Mouse (Mus musculus) sigmoid colon, adult 10 weeks (tissue): ENCODE results near the gene Zfp747. TPM values are rescaled to one million over a fixed set of nuclear protein-coding genes. Genes with fewer than 3 reads are reported as not detected.

ENCODE experiments used
- polyA plus RNA-seq: library from polyadenylated mRNA; stranded (reverse); fragments of 350-450 nt; fragmentation: Illumina TruSeq; extraction: RNeasy Lipid Tissue Mini Kit (QIAGEN cat#74804); gene quantifications from one replicate; pipeline ENCODE4 v1.2.3, GENCODE M21; 2014; ENCODE audit warnings: low read depth, low replicate concordance

Gene Zfp747
- 2.7 TPM for polyA plus RNA-seq

DNA sequence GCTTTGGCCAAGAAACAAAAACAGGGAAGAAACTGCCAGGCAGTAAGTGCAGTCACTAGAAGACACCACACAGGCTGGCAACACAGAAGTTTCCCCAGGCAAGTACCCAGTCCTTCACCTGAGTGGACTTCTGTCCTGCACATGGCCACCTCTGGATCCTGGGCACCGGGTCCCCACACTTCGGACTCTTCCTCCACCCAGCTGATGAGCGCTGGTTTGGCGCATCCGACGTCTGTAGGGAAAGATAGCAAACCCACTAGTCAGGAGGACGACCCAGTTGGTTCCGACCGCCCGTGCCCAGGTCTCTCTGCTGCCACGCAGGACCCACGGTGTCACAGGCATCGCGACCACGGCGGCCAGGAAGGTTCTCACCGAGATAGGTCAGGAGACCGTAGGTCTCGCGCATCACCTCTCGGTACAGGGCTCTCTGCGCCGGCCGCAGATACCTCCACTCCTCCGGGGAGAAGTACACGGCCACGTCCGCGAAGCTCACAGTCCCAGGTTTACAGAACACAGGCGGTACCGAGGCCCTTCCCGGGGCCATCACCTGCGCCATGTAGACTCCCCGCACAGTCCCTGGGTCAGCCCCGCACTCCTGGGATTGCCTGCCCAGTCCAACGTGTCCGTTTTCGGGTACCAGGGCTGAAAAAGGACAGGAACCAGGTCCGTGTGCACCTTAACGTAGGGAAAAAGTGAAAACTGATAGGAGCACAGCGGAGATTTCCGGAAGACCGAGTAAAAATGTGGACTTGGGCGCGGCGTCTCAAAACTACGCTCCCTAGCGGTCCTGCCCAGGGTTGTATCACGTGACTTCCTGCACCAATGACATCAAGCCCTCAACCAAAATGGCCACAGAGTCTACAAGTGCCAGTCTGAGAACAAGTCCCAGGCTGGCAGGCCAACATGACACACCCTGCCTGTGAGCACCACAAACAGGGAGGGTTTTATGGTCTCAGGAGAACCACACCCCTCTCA is at the start of gene Zfp747:
Gene Zfp747 (minus strand): TSS at position 780 of the 975 bp plus-strand sequence.

DNA sequence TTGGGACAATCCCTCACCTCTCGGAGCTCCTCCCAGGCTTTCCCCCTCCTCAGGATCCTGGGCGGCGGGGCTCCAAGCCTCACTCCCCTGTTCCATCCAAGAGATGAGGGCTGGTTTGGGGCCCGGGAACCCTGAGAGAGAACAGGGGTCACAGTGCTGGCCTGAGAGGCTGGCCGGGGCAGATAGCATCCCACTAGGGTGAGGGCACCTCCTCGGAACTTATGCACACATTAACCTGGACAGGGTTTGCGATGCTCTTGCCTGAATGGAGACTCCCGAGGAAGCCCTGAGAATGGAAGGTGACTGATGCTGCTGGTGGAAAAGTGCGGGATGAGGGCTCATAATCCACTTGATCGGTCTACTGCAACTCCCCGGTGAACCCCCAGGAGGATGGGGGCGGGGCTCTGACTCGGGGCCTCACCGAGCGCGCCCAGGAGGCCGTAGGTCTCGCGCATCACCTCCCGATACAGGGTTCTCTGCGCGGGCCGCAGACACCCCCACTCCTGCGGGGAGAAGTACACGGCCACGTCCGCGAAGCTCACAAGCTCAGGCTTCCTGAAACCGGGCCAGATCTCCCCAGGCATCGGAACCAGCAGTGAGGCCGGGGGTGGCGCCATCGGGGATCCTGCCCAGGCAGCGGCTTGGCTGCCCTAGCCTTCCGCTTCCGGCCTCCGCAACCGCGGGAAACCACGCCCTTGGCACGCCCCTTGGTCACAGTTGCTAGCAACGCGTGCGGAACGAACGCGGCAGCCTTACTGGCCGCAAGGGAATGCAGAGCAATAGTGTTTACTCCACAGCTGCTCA is 45.7 kb upstream of the Zfp747 start, which contains the start of gene Zfp688:
Gene Zfp688 (minus strand): TSS at position 681 of the 804 bp plus-strand sequence.

DNA sequence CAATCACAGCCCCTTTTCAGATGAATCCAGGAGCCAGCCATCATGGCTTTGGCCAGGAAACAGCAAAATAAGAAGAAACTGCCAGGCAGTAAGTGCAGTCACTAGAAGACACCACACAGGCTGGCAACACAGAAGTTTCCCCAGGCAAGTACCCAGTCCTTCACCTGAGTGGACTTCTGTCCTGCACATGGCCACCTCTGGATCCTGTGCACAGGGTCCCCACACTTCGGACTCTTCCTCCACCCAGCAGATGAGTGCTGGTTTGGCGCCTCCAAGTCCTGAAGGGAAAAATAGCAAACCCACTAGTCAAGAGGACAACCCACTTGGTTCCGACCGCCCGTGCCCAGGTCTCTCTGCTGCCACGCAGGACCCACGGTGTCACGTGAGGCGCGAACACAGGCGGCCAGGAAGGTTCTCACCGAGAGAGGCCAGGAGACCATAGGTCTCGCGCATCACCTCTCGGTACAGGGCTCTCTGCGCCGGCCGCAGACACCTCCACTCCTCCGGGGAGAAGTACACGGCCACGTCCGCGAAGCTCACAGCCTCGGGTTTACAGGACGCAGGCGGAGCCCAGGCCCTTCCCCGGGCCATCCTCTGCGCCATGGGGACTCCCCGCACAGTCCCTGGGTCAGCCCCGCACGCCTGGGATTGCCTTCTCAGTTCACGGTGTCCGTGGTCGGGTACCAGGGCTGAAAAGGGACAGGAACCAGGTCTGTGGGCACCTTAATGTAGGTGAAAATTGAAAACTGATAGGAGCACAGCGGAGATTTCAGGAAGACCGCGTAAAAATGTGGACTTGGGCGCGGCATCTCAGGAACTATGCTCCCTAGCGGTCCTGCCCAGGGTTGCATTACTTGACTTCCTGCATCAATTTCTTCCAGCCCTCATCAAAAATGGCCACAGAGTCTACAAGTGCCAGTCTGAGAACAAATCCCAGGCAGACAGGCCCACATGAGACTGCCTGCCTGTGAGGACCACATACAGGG is 30.4 kb upstream of the Zfp747 start, which contains the start of gene Zfp764:
Gene Zfp764 (minus strand): TSS at position 821 of the 986 bp plus-strand sequence.

DNA sequence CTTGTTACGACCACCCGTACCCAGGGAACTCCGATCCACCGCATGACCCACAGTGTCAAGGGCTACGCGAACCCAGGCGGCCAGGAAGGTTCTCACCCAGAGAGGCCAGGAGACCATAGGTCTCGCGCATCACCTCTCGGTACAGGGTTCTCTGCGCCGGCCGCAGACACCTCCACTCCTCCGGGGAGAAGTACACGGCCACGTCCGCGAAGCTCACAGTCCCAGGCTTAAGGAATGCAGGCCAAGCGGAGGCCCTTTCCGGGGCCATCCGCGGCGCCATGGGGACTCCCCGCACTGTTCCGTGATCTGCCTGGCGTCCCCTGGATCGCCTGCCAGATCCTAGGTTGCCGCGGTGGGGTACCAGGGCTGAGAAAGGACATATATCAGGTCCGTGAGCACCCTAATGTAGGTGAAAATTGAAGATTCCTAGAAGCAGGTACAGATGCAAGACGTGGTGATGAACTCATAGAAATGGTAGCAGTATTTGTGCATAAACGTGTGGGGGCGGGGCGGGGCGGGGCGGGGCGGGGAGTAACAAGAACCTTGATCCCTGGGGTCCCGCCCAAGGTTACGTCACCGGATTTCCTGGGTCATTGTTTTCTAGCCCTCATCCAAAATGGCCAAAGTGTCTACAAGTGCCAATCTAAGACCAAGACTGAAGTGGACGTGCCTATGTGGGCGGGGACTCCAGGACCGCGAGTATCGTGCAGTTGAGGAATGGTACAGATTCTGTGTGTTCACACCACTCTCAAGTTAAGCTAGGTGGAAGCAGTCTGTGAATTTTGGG is 17.5 kb upstream of the Zfp747 start, which contains the start of gene E430018J23Rik:
Gene E430018J23Rik (minus strand): TSS at position 473 of the 787 bp plus-strand sequence.

DNA sequence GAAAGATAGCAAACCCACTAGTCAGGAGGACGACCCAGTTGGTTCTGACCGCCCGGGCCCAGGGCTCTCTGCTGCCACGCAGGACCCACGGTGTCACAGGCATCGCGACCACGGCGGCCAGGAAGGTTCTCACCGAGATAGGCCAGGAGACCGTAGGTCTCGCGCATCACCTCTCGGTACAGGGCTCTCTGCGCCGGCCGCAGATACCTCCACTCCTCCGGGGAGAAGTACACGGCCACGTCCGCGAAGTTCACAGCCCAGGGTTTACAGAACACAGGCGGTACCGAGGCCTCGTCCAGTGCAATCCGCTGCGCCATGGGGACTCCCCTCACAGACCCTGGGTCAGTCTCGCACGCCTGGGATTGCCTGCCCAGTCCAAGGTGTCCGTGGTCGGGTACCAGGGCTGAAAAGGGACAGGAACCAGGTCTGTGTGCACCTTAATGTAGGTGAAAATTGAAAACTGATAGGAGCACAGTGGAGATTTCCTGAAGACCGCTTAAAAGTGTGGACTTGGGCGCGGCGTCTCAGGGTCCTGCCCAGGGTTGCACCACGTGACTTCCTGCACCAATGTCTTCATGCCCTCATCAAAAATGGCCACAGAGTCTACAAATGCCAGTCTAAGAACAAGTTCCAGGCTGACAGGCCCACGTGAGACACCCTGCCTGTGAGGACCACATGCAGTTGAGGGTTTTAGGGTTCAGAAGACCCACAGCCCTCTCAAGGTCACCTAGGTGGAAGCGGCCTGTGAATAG is 11.0 kb upstream of the Zfp747 start, which contains the start of gene 9130019O22Rik:
Gene 9130019O22Rik (minus strand): TSS at position 526 of the 752 bp plus-strand sequence.

DNA sequence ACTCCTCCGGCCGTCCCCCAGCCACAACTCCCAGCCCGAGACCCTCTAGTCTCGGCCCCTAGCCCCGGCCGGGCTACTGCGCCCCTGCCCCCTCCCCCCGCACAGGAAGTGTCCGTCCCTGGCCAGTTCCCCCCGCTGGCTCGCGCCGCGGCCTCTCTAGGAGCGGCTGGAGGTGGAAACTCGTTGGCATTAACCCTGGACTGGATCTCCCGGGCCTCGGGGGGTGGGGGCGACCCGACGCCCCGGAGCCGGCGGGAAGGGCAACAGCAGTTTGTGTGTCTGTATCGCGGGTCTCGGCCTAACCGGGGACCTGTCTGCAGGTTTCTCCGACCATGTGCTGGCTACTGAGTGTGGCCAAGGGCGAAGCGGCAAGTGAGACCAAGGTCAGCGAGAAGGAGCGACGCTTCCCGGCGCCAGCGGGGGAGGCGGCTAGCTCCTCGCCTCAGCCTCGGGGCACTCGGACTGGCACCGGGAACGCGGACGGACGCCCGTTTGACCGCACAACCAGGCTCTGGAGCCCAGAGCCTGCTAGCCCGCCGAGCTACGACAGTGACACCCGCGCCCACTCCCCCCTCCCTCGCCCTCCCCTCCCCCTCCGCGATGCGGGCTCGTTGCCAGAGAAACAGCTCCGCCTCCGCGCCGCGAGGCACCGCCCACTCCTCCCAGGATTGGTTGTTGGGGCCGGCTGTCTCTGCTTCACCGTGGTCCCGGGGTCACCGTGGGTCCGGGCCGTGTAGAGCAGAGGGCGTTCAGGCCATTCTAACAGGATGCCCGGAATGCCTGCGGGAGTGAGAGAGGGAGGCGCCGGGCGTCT is 30.1 kb downstream of the Zfp747 start, which contains the start of gene Zfp768:
Gene Zfp768 (minus strand): TSS at position 78 of the 814 bp plus-strand sequence.

Other genes with a start within 250 kb of the Zfp747 start
- gene Spn, start 238.2 kb downstream of the Zfp747 start, polyA plus RNA-seq: 0.98 TPM
- 11.7 TPM for gene Cd2bp2, start 180.0 kb downstream of the Zfp747 start, polyA plus RNA-seq
- gene Tbc1d10b, start 167.6 kb downstream of the Zfp747 start, polyA plus RNA-seq: 4.4 TPM
- gene Mylpf, start 167.2 kb downstream of the Zfp747 start, polyA plus RNA-seq: not detected
- gene Zfp553, start 143.0 kb downstream of the Zfp747 start, polyA plus RNA-seq: 1.8 TPM
- 1.1 TPM for gene Sept1, start 142.9 kb downstream of the Zfp747 start, polyA plus RNA-seq
- gene Zfp771, start 131.8 kb downstream of the Zfp747 start, polyA plus RNA-seq: 0.98 TPM
- 0.79 TPM for gene Dctpp1, start 115.3 kb downstream of the Zfp747 start, polyA plus RNA-seq
- 58.2 TPM for gene Sephs2, start 102.0 kb downstream of the Zfp747 start, polyA plus RNA-seq
- gene Itgal, start 79.8 kb downstream of the Zfp747 start, polyA plus RNA-seq: 1.4 TPM
- 3.9 TPM for gene Zfp768, start 30.5 kb downstream of the Zfp747 start, polyA plus RNA-seq
- 2.4 TPM for gene 9130019O22Rik, start 11.1 kb upstream of the Zfp747 start, polyA plus RNA-seq
- 0.88 TPM for gene E430018J23Rik, start 17.6 kb upstream of the Zfp747 start, polyA plus RNA-seq
- gene Zfp764, start 30.8 kb upstream of the Zfp747 start, polyA plus RNA-seq: 4.9 TPM
- 3.4 TPM for gene Zfp688, start 46.0 kb upstream of the Zfp747 start, polyA plus RNA-seq
- gene Zfp689, start 73.1 kb upstream of the Zfp747 start, polyA plus RNA-seq: 0.95 TPM
- 23.2 TPM for gene Prr14, start 83.6 kb upstream of the Zfp747 start, polyA plus RNA-seq
- 9.1 TPM for gene Fbrs, start 103.1 kb upstream of the Zfp747 start, polyA plus RNA-seq
- gene Srcap, start 135.9 kb upstream of the Zfp747 start, polyA plus RNA-seq: 11.2 TPM
- 8.8 TPM for gene Gm42715, start 143.5 kb upstream of the Zfp747 start, polyA plus RNA-seq
- gene Tmem265, start 185.3 kb upstream of the Zfp747 start, polyA plus RNA-seq: not detected
- 32.4 TPM for gene Phkg2, start 197.3 kb upstream of the Zfp747 start, polyA plus RNA-seq
- not detected for gene Ccdc189, start 212.5 kb upstream of the Zfp747 start, polyA plus RNA-seq
- 2.1 TPM for gene Rnf40, start 212.7 kb upstream of the Zfp747 start, polyA plus RNA-seq
- 6.8 TPM for gene Zfp629, start 239.7 kb upstream of the Zfp747 start, polyA plus RNA-seq